Mouse (Mus musculus) midbrain, postnatal 0 days (tissue): ENCODE data around the gene Exoc8. TPM values are rescaled to one million over a fixed set of nuclear protein-coding genes. Genes with fewer than 3 reads are reported as not detected.

Experiments
- ATAC-seq: fragments of 200-750 bp; cut with Nextera tagmentation; 2 replicates; pipeline ENCODE4 v1.8.0; 2017; ENCODE audit warnings: moderate number of reproducible peaks, mild to moderate bottlenecking, moderate TSS enrichment, moderate library complexity; ENCODE audit not compliant: low FRiP score
- DNase-seq: peaks from one replicate; pipeline ENCODE4 v3.0.0-alpha.2; 2015; ENCODE audit warnings: low spot score
- H3K27ac ChIP-seq: fragments of 300-500 bp; sonication (generic); 2 replicates; pipeline ENCODE4 v1.5.1; 2014; ENCODE audit warnings: low read depth, mild to moderate bottlenecking, low read length, mixed read lengths
- H3K27me3 ChIP-seq: fragments of 300-500 bp; sonication (generic); 2 replicates; pipeline ENCODE4 v1.6.1; 2014; ENCODE audit warnings: low read length, control low read depth, mixed read lengths; ENCODE audit not compliant: insufficient read depth
- H3K36me3 ChIP-seq: fragments of 300-500 bp; sonication (generic); 2 replicates; pipeline ENCODE4 v1.6.1; 2014; ENCODE audit warnings: low read length, control low read depth, mixed read lengths; ENCODE audit not compliant: insufficient read depth
- H3K4me1 ChIP-seq: fragments of 300-500 bp; sonication (generic); 2 replicates; pipeline ENCODE4 v1.6.1; 2014; ENCODE audit warnings: mild to moderate bottlenecking, control low read depth, antibody characterized with exemption, low read length, mixed read lengths; ENCODE audit not compliant: insufficient read depth
- H3K4me2 ChIP-seq: fragments of 300-500 bp; sonication (generic); 2 replicates; pipeline ENCODE4 v1.6.1; 2014; ENCODE audit warnings: low read depth, mild to moderate bottlenecking, low read length, mixed read lengths; ENCODE audit not compliant: poor library complexity, severe bottlenecking
- H3K4me3 ChIP-seq: fragments of 300-500 bp; sonication (generic); 2 replicates; pipeline ENCODE4 v1.5.1; 2014; ENCODE audit warnings: low read depth, mild to moderate bottlenecking, low read length, moderate library complexity
- H3K9ac ChIP-seq: fragments of 300-500 bp; sonication (generic); replicated peaks from 2 replicates; pipeline ENCODE4 v1.6.1; 2014; ENCODE audit warnings: mild to moderate bottlenecking, low read length, moderate library complexity, mixed read lengths; ENCODE audit not compliant: poor library complexity, severe bottlenecking
- H3K9me3 ChIP-seq: fragments of 300-500 bp; sonication (generic); 2 replicates; pipeline ENCODE4 v1.6.1; 2016; ENCODE audit warnings: low read length, control low read depth
- CTCF ChIP-seq: IDR thresholded peaks from 2 replicates; pipeline ENCODE4 v1.5.1; 2016; ENCODE audit warnings: antibody characterized with exemption, mild to moderate bottlenecking
- WGBS: fragments of 180-500 bp; shearing (Covaris S2); extraction: QIAGEN DNeasy Blood & Tissue Kit; methylation state at CpG from one replicate; pipeline ENCODE4 v1.1.7; 2014; 5-methylcytosine and 5-hydroxymethylcytosine counted together
- polyA plus RNA-seq: library from polyadenylated mRNA; unstranded; fragments of >200 nt; fragmentation: Nextera tagmentation; extraction: Ambion mirVana; gene quantifications from 2 replicates; pipeline ENCODE4 v1.2.1, GENCODE M21; 2015
- total RNA-seq: library from RNA; depleted of rRNA; stranded (reverse); fragments of >200 nt; gene quantifications from 2 replicates; pipeline ENCODE4 v1.2.3, GENCODE M21; 2014

Exoc8 gene
- total and polyA plus RNA-seq, 2 experiments from 2014 or later: 10.7 to 34.4 TPM

DNA sequence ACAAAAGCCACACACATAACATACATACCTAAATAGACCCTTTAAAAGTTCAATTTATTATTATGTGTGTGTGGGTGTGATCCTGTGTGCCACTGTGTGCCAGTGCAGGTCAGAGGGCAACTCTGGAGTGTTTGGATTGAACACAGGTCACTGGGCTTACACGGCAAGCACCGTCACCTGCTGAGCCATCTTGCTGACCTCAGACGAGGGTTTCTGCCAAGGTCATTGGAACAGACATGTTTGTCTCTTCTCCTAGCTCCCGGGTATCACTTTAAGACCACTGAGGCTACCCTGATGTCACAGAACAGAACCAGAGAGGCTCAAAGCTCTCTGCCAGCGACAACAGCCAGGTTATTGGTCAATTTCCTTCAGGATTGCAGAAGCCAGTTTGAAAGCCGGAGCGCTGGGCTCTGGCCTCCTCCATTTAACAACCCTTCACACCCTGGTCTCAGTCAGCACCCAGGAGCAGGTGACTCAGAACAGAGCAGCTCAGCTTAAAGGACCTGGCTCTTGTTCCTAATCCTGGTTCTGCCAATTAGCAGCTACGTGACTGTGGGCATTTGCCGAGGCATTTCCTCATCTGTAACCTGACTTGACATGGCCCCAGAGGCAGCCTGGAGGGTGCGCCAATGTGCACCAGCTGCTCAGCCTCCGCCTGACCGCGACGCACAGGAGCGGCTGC is 26.6 kb upstream of the Exoc8 start:
- ATAC-seq: no peak

DNA sequence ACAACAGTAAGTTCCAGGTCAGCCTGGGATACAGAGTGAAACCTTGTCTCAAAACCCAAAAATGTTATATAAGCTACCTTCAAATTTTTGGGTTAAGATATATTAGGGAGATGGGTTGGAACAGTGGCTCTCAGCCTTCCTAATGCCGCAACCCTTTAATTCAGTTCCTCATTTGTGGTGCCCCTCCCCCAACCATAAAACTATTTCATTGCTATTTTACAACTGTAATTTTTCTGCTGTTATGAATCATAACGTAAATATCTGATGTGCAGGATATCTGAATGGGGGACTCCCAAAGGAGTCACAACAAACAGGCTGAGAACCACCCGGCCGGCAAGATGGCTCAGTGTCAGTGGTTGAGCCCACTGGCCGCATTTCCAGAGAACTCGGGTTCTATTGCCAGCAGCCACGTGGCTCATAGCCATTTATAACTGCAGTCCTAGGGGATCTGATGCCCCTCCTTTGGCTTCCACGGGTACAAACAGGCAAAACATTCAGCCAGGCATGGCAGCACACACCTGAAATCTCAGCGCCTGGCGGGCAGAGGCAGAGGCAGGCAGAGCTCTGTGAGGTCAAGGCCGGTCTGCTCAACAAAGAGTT is 25.1 kb upstream of the Exoc8 start:
- H3K4me2 ChIP-seq: no peak overlapping the region
- H3K9ac ChIP-seq: no peak overlapping the region
- no peak overlapping the region for H3K27ac ChIP-seq
- no peaks in the 10 kb centered on the region for H3K4me1 ChIP-seq
- H3K4me3 ChIP-seq: no peak overlapping the region
- H3K27me3 ChIP-seq: no peaks in the 10 kb centered on the region
- no peaks in the 10 kb centered on the region for H3K9me3 ChIP-seq
- ATAC-seq (no peak), DNase-seq (no peak)
- 83% methylated on average over 11 of the region's 11 CpGs for WGBS
- TF ChIP-seq CTCF: no peak
- H3K36me3 ChIP-seq: no peaks in the 10 kb centered on the region

More for the DNA sequence above, 26.6 kb upstream of the Exoc8 start:
- no peak for DNase-seq
- H3K9ac ChIP-seq: no peak overlapping the region
- TF ChIP-seq CTCF: no peak
- H3K4me3 ChIP-seq: no peak overlapping the region
- no peaks in the 10 kb centered on the region for H3K36me3 ChIP-seq
- H3K4me2 ChIP-seq: no peak overlapping the region
- no peak overlapping the region for H3K27ac ChIP-seq
- WGBS: 74% methylated on average over 15 of the region's 15 CpGs
- no peaks in the 10 kb centered on the region for H3K9me3 ChIP-seq
- no peaks in the 10 kb centered on the region for H3K27me3 ChIP-seq
- no peaks in the 10 kb centered on the region for H3K4me1 ChIP-seq

DNA sequence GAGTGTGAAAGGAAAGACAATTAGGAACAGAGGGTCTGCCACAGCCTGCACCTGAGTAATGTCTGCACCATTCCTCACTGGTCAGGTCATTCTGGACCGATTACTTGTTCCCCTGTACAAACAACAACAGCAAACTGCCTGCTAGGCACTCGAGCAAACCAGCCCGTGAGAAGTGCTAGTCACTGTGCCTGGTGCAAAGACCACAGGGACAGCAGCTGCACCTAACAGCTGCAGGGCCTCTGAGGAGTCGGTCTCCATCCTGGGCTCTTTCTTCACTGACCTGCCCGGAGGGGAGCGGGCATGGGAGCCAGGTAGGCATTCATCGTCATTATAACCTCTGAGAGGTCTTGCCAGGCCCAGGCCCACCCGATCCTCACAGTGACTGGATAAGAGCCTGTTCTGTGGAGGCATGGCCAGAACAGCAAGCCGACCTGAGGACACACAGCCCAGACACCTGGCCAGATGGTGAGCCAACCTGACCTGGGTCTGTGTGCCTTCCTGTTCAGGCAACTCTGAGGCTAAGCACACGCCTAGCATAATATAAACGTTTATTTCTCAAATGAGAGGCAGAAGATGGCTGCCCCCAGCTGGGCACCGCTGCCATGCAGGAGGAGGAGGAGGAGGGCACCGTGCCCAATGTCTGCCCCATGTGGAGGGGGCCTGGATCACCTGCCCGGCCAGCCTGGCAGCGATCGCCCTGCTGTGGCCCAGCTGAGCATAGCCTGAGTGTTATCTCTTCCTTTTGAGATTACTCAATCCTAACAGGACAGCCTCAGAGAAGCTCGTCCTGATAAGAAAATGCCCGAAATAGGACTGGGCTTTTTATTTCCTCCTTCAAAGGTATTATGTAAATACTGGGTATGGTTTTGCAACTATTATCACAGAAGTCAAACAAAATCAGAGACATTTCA is 24.1 kb upstream of the Exoc8 start:
- H3K27ac ChIP-seq: no peak overlapping the region
- WGBS: 75% methylated on average over 18 of the region's 18 CpGs
- DNase-seq (no peak), ATAC-seq (no peak)
- H3K36me3 ChIP-seq: no peaks in the 10 kb centered on the region
- no peaks in the 10 kb centered on the region for H3K27me3 ChIP-seq
- no peaks in the 10 kb centered on the region for H3K4me1 ChIP-seq
- H3K9me3 ChIP-seq: no peaks in the 10 kb centered on the region
- H3K4me2 ChIP-seq: no peak overlapping the region
- TF ChIP-seq CTCF: no peak
- no peak overlapping the region for H3K4me3 ChIP-seq
- no peak overlapping the region for H3K9ac ChIP-seq

DNA sequence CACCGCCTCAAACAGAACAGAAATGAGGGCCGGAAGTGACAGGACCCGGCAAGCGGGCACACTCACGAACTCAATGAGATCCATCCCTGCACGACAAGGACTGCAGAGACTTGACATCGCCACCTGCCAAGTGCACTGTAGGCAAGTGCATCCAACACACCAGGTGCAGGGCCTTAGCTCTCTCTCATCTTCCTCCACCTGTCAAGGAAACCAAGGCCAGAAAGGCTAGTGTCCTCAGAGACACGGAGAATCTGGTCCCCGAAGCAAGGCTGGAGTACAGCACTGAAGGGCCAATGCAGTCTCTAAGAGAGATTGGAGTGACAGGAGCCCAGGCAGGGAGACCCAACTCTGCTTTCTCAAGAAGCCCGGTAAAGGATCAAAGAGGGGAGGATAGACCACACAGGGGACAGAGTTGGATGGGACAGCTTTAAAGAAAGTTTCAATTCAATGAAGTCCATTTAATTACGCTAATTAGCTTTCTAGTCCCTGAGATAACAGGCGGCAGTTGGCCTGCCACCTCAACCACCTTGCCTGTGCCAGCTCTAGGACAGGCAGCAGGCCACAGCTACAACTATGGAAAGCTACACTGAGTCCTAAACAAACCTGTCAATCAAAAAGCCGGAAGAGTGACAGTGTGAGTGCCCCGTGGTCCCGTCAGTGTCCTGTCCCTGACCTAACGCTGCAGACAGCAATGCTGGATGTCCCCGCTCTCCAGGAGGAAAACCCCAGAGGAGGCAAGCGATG is 20.4 kb upstream of the Exoc8 start:
- 83% methylated on average over 18 of the region's 18 CpGs for WGBS
- no peak overlapping the region for H3K4me3 ChIP-seq
- no peak overlapping the region for H3K27ac ChIP-seq
- no peak for TF ChIP-seq CTCF
- no peak overlapping the region for H3K9ac ChIP-seq
- no peak for DNase-seq
- no peak overlapping the region for H3K4me2 ChIP-seq
- peaks cover 17% of the 10 kb centered on the region for H3K36me3 ChIP-seq
- H3K9me3 ChIP-seq: no peaks in the 10 kb centered on the region
- no peak for ATAC-seq
- no peaks in the 10 kb centered on the region for H3K27me3 ChIP-seq
- no peaks in the 10 kb centered on the region for H3K4me1 ChIP-seq

DNA sequence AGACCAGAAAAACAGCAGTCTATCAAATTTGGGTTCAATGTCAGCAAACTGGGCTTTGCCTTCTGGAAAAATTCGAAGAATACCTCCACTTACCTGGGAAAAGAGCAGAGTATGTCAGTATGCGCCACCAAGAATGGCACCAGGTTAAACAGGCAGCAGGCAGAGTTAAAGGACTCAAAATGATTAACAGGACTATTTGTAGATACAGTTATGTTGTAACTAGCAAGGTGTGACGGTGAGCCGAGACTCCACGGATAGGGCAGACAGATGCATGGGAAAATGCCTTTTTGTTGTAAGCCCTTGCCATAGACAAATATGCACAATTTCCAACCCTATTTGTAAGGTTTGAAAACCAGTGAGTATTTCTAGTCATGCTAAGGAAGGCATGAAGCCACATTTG is 16.6 kb upstream of the Exoc8 start:
- 100% methylated on average over 5 of the region's 5 CpGs for WGBS

More for the DNA sequence above, 16.6 kb upstream of the Exoc8 start:
- no peak for ATAC-seq
- TF ChIP-seq CTCF: no peak
- H3K9ac ChIP-seq: no peak overlapping the region
- no peak overlapping the region for H3K27ac ChIP-seq
- H3K27me3 ChIP-seq: no peaks in the 10 kb centered on the region
- no peaks in the 10 kb centered on the region for H3K9me3 ChIP-seq
- H3K4me2 ChIP-seq: no peak overlapping the region
- no peak for DNase-seq
- no peaks in the 10 kb centered on the region for H3K4me1 ChIP-seq
- peaks cover 45% of the 10 kb centered on the region for H3K36me3 ChIP-seq
- no peak overlapping the region for H3K4me3 ChIP-seq
